Mouse (Mus musculus) adrenal gland, postnatal 0 days (tissue): ENCODE data around the gene Adam10. TPM values are rescaled to one million over a fixed set of nuclear protein-coding genes. Genes with fewer than 3 reads are reported as not detected.

Experiments used
- microRNA-seq: library from miRNA; unstranded; fragments of <30 nt; microRNA quantifications from one replicate; pipeline ENCODE4, GENCODE M21; 2016; ENCODE audit warnings: borderline replicate concordance; ENCODE audit not compliant: insufficient number of aligned reads
- polyA plus RNA-seq: library from polyadenylated mRNA; unstranded; fragments of >200 nt; fragmentation: Nextera tagmentation; extraction: Ambion mirVana; gene quantifications from 2 replicates; pipeline ENCODE4 v1.2.1, GENCODE M21; 2015

The Adam10 gene
- polyA plus RNA-seq, result 37.5 and 41.8 TPM in 2 replicates

DNA sequence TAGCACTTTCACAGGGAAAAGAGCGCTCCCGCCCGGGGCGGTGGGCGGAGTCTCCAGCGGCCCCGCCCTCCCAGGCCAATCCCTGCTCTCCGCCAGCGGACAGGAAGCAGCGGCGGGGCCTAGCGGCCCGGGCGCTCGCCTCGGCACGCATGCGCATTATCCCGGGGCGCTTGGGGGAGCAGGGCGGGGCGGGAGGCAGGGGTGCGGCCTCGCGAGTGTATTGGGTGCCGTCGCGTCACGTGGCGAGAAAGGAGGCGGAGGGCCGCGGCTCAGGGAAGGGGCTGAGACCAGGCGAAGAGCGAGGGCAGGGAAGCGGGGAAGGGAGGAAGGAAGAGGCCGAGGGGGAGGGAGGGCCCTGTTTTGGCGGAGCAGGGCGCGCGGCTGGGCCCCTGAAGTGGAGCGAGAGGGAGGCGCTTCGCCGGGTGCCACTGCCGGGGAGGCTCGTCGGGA, at the start of gene Adam10:
Gene Adam10, plus strand, starts transcription at position 316 of the 450 bp plus-strand sequence.

DNA sequence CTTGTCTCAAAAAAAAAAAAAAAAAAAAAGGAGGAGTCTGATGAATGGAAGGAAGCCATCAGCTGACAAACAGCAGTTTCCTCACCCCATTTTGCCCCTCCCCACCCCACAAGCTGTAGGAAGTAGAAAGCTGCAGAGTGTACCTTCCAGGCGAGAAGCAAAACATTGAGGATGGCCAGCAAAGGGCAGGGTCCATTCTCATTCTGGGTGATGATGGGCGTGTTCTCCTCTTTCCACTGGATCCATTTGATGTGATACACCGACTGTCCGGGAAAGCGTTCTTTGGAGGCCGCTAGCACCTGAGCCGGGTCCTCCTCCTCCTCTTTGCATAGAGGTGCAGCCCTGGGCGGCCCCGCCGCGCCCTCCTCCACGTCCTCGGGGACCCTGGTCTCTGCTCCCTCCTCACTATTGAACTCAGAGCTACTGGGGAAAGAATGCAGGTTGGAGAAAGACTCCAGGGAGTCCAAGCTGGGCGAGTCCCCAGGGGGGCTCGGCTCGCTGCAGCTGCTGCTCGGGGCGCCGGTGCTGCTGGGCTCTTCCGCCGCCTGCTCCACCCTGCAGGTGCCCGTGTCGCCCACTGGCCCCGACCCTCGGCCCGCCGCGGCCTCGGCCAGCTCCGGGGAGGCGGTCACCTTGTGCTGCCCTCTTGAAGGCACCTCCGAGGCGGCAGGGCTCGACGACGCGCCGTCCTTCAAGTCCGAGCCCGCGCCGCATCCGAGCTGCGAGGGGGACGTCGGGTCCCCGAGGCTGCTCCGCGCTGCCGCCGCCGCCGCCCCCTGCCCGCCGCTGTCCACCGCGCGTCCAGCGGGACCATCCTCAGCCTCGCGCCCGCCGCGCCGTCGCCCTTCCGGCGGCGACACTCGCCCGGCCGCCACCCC, 22.4 kb upstream of the Adam10 start, which contains the start of gene Gm10642:
Gene Gm10642, plus strand, starts transcription at position 122 of the 878 bp plus-strand sequence.

DNA sequence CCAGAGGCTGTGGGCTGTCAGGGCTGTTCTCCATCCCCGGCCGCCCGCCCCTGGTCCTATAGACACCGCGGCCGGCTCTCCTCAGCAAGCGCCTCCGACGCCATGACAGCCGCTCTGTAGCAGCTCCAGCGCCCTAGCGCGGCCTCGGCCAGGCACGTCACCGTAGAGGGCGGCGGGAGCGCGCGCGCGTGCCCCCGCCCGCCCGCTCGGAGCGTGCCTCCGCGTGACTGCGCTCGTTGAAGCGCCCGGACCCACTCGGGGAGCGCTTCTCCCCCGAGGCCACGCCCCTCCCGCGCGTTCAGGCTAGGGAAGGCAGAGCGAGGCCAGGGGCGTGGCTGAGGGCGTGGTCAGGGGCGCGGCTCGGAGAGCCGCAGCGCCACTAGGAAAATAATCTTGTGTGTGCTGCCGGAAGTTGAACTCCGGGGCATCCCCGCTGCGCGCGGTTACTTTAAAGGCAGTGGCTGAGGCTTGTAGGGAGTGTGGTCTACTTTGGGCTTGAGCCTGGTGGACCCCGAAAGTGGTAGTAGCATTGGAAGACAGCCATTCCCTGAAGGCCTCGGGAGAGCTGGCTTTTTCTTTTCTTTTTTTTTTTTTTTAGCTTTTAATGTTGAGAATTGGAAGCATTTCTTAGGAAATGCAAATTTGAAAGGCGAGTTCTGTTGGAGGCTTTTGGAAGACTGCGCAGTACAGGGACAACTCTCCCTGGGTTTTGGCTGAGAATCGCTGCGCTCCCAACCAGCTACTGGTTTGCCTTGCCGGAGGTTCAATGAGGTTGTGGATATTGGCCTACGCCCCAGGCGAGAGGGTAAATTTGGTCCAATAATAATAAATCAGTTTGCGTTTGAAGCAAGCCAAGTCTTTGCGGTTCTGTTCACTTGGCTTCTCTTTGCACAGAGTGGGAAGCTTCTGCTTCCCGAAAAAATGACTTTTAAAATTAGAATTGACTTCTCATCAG, 21.5 kb upstream of the Adam10 start, which contains the start of gene Mindy2:
Gene Mindy2, minus strand, starts transcription at position 162 of the 955 bp plus-strand sequence.

Small RNA genes within 50 kb of the gene (microRNA-seq; reads per million reads assigned to microRNA genes)
- gene Gm25149, result not detected

Other genes with a start within 250 kb of the Adam10 start
- gene Rnf111, start 175.3 kb upstream of the Adam10 start, polyA plus RNA-seq, result 12.7 and 17.6 TPM in 2 replicates
- 18.1 and 26.7 TPM in 2 replicates for gene Sltm, start 136.2 kb upstream of the Adam10 start, polyA plus RNA-seq
- 1.0 and 1.4 TPM in 2 replicates for gene Gm10642, start 22.7 kb upstream of the Adam10 start, polyA plus RNA-seq
- 13.0 and 14.1 TPM in 2 replicates for gene Mindy2, start 21.8 kb upstream of the Adam10 start, polyA plus RNA-seq